Mouse (Mus musculus): Measurements from ENCODE around the gene Sorcs2.

The Sorcs2 gene

DNA sequence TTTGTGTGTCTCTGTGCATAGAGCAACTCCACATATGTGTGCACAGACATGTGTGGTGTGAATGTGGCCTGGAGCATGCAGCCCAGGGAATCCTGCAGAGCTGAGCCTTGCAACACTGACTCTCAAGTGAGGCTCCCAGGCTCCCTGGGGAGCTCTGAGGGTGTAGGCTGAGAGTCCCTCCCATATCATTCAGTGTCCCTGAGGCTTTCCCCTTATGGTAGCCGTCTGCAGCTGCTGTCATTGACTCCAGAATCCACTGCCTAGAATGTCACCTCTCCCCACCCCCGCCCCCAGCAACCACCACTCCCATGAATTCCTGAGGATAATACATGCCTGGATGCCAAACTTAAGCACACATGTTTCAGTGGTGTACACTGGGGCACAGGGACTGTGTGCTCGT is 269.4 kb downstream of the Sorcs2 start:
- DNase-seq (ENCODE audit: low spot score) = no peak

DNA sequence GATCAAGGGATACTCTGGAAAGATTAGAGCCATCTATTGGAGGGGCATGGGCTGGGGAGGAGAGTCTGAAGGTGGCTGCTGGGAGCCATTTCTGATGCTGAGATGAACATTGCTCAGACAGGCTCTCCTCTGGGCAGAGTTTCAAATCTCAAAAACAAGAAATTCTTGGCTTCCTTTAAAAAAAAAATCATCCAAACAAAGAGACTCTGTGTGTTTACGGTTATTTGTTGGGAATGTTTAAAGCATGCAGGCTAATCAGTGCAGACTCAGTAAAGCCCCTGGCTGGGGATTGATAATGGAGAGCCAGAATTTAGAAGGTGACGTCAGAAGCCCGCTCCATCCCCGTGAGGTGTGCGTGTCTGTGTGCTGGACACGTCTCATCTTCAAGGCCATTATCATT is 272.9 kb downstream of the Sorcs2 start:
- DNase-seq (ENCODE audit: low spot score) = no peak

- no peak for DNase-seq (ENCODE audit: low spot score)
Measured at GRCm38 (mm10) chr5:36122987-36123386, 275.0 kb downstream of the Sorcs2 start.

DNA sequence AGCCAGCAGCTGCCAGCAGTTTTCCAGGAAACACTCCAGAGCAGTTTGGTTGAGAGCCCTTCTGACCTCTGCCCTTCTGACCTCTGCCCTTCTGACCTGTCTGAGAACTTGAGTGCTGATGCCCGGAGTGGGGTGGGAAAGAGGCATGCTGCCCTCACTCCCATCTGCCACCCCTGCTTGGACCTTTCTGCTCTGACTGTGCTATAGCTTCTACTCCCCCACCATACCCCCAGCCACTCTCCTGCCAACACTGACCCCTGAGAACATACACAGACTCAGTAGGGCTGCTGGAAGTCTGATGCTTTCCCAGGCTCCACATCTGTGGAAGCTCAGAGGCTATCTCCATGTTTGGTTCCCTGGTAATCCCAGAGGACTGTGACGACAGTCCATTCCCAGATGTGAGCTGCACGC is 277.0 kb downstream of the Sorcs2 start:
- no peak for DNase-seq (ENCODE audit: low spot score)

- no peak for DNase-seq (ENCODE audit: low spot score)
Measured at GRCm38 (mm10) chr5:36118061-36118460, 279.9 kb downstream of the Sorcs2 start.

GRCm38 (mm10) chr5:36115519-36115918 is 282.4 kb downstream of the Sorcs2 start:
- DNase-seq (ENCODE audit: low spot score) = no peak

DNA sequence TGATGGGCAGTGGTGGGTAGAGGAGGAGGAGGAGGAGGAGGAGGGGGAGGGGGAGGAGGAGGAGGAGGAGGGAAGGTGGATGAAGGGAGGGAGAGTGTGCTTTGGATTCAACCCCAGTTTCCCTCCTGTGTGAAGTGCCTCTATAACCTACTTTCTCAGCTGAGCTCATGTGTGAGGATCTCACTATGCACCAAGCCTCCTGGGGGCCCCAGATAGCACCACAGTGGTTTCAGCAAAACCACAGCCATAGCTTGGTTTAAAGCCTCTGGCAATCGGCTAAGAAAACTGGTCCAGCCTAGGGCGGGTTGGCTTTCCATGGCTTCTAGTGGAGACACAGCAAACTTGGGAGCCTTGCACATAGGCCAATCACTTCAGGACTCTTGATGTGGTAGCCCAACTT is 284.2 kb downstream of the Sorcs2 start:
- no peak for DNase-seq (ENCODE audit: low spot score)

GRCm38 (mm10) chr5:36112696-36113095 is 285.2 kb downstream of the Sorcs2 start:
- no peak for DNase-seq (ENCODE audit: low spot score)

DNA sequence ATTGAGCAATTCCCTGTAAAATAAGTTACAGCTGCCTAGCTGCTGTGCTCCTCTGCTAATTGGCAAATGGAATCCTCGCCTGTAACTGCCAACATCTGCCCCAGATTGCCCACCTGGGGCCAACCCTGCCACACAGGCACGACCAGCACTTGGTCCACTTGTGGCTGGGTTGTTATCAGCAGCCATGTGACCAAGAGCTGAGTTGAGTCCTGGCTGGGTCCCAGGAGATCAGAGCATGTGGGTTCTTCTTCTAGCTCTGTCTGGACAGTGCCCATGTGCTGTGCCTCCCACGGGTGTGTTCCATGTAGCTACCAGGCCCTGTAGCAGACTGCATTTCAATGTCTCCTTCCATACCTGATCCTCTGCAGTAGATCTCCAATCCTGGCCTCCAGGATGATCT is 286.4 kb downstream of the Sorcs2 start:
- no peak for DNase-seq (ENCODE audit: low spot score)

DNA sequence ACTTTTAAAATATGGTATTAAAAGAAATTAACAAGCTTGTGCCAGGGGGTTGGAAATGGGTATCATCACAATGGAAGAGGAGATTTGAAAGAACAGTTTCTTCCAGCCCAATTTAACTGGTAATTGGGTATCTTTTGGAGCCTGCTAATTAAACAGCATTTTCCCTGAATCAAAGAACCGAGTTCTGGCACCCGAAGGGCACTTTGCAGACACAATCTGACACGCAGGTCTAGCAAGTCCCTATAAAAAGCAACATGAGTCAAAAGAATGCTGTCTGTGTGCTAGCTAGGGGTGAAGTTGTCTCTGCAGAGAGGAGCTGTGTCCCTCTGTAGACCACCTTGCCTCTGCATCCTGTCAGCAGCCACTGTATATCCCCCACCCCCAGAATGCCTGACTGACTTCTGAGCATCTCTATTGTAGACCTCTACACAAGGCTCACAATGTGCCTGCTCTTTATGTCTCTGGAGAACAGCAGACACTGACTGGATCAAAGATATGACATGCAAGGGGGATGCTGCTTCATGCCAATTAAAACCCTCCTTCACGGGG is 289.5 kb downstream of the Sorcs2 start:
- no peak for DNase-seq (ENCODE audit: low spot score)

DNA sequence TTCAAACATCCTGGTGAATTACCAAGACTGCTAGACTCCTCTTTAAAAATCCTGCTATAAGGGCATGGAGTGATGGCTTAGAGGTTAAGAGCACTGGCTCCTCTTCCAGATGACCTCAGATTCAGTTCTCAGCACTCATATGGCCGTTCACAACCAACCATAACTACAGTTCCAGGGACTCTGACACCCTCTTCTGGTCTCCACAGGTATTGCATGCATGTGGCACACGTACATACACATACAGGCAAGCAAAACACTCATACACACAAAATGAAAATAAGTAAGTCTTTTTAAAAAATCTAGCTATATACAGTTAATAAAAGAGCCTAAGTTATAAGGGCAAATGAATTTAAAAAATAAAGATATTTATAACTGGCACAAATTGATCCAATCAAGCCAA is 294.5 kb downstream of the Sorcs2 start:
- no peak for DNase-seq (ENCODE audit: low spot score)

DNA sequence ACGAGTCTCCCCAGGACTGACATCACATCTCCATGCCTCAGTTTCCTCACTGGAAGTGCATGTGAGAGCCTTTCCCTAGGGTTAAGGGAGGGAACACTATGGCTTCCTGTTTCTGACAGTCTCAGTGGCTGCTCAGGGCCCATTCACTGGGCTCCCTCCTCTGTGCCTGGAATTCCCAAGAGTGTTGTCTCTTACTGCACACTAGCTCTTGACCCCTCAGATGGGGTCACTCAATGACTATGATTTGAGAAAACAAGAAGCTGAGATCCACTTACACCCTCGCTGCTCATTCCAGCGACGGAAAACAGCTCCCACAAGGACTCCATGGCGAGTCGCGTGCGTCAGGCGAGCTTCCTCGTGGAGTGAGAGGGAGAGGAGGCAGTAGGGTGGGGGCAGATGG is 296.8 kb downstream of the Sorcs2 start:
- no peak for DNase-seq (ENCODE audit: low spot score)

DNA sequence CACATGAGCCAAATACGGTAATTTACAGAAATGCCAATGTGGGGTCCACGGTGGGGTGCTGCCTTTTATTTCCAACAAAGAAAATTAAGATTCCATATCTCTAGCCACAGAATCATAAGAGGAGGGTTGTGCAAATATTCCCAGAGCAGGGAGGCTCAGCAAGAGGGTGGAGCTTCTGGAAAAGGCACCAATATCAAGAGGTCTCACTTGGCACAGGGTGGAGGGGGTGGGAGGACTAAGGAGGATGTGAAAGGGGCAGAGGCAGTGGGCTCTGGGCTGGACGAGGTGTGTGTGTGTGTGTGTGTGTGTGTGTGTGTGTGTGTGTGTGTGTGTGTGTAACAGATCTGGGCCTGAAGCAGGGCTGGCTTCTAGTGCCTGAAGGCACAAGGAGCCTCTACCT is 297.5 kb downstream of the Sorcs2 start:
- DNase-seq (ENCODE audit: low spot score) = no peak

GRCm38 (mm10) chr5:36099662-36100061 is 298.3 kb downstream of the Sorcs2 start:
- DNase-seq (ENCODE audit: low spot score) = no peak

- no peak for DNase-seq (ENCODE audit: low spot score)
Measured at GRCm38 (mm10) chr5:36096046-36096445, 301.9 kb downstream of the Sorcs2 start.

DNA sequence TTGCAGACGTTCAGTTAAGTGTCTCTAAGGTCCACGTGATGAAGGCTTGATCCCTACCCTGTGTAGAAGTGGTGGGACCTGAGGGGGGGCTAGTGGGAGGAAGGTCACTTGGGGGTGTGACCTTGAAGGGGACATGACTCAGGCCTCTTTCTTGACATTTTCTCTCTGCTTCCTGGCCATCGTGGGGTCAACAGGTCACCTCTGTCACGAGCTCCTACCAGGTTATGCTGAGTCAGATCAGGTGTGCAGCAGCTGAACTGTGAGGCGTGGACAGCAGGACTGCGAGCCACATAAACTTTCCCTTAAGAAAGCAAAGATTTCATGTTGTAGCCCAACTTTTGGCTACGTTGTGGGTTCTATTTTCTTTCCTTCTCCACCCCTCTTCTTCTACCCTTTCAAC is 307.9 kb downstream of the Sorcs2 start:
- no peak for DNase-seq (ENCODE audit: low spot score)

- no peak for DNase-seq (ENCODE audit: low spot score)
Measured at GRCm38 (mm10) chr5:36089243-36089642, 308.7 kb downstream of the Sorcs2 start.

DNA sequence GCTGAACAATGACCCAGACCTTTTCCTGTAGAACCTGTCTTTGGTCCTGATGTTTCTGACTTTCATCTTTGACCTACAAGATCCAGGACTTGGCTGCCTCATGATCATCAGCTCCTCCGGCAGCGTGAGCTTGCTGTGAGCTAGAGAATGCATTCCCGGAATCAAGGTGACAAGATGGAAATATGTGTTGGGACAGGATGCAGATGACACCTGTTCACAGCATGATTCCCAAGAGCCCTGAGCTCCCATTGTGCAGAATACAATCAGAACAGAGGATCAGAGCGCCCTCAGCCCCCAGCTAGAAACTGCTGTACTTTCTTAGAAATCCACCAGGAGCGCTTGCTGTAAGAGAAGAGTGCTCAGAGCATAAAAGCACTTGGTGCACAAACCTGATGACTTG is 311.0 kb downstream of the Sorcs2 start:
- no peak for DNase-seq (ENCODE audit: low spot score)

GRCm38 (mm10) chr5:36085621-36086020 is 312.3 kb downstream of the Sorcs2 start:
- DNase-seq (ENCODE audit: low spot score) = peak; percentile 73

DNA sequence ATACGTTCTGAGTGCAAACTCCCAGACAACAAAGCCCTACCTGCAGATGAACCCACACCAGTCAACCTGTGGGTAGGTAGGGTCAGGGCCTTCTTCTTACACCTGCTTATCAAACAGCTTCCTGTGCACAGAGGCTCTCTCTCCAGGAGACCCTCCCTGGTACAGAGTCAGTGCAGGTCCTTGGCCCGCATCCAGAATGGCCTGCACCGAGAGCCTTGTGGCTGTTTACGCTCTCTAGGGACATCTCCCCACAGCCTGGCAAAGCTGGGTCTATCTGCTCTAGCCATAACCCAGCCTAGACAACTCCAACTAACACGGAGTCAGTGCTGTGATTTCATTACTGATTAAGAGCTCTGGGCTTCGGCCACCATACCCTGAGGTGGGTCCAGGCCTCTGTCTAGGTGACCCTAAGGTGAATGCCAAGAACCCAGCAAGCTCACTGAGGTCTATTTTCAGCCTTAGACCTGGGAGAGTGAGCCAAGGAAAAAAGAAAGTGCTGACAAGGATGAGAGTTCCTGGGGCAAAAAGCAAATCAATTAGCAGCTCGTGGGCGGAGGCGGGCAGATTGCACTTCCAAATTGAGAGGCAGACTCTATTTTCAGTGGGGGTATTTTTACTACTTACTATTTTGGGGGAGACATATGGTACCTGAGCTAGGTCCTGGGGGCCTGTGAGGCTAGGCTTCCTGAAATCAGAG is 313.9 kb downstream of the Sorcs2 start:
- no peak for DNase-seq (ENCODE audit: low spot score)

- DNase-seq (ENCODE audit: low spot score) = no peak
Measured at GRCm38 (mm10) chr5:36081021-36081420, 316.9 kb downstream of the Sorcs2 start.

DNA sequence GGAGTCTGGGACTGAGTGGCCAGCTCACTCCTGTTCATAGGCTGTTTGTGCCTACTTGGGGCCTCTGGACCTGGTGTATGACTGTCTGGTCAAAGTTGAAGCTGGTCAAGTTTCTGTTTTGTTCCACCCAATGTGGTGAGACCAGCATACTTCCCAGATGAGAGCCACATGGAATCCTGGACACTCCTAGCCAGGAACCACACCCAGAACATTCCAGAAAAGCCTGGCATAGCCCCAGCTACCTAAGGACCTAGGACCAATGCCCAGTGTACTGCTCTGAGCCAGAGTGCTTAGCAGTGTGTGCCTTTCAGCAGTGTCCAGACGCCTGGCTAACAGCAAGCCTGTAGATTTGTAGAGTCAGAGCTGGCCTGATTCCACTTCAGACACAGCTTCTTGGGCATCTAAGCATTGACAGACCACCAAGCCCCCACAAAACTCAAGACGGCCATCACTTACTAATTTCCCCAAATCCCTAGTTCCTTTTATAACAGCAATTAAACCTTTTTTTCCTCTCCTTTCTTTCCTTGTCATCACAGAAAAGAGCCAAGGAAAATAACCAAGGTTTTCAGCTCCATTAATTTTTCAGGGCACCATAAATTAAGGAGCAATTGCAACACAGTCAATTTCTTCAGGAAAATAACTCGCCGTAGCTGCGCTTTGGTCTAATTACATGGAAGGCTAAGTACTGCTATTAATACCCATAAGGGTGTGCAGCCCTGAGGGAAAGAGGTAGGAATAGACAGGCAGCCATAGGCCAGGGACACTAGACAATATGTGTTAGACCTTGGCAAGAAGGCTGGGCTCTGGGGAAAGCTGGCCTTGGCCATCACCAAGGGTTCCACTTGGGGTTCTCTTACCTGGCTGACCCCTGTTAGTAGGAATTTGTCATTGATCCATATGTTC is 322.5 kb downstream of the Sorcs2 start:
- no peak for DNase-seq (ENCODE audit: low spot score)

Data from left cerebral cortex, adult 11 months (tissue).